Mouse (Mus musculus): ENCODE data around the gene Pla2g1b. TPM values are rescaled to one million over a fixed set of nuclear protein-coding genes. Genes with fewer than 3 reads are reported as not detected.
A peak's percentile ranks its signal among the peaks of the same experiment; 100 is the strongest.
"Not testable (repeated sequence)": the region's sequence is repeated elsewhere in the genome, so short reads cannot be mapped to it uniquely, and the experiment has no call there.

Gene Pla2g1b
- total RNA-seq, 2 experiments from 2014 or later, result not detected

- no peak for ATAC-seq (replicated peaks; ENCODE audit: low FRiP score, poor library complexity, severe bottlenecking)
Measured at GRCm38 (mm10) chr5:115482390-115483265, 16.6 kb downstream of the Pla2g1b start.

- no peak for ATAC-seq (replicated peaks; ENCODE audit: low FRiP score, poor library complexity, severe bottlenecking)
Measured at GRCm38 (mm10) chr5:115483385-115483784, 17.3 kb downstream of the Pla2g1b start.

GRCm38 (mm10) chr5:115483947-115484920 is 18.2 kb downstream of the Pla2g1b start, which contains the start of gene Sirt4:
Sirt4 (minus strand) TSS chr5:115484725.
- peak; percentile 96 for ATAC-seq (replicated peaks; ENCODE audit: low FRiP score, poor library complexity, severe bottlenecking)

GRCm38 (mm10) chr5:115484996-115485395 is 18.9 kb downstream of the Pla2g1b start:
- ATAC-seq (replicated peaks; ENCODE audit: low FRiP score, poor library complexity, severe bottlenecking), result no peak

DNA sequence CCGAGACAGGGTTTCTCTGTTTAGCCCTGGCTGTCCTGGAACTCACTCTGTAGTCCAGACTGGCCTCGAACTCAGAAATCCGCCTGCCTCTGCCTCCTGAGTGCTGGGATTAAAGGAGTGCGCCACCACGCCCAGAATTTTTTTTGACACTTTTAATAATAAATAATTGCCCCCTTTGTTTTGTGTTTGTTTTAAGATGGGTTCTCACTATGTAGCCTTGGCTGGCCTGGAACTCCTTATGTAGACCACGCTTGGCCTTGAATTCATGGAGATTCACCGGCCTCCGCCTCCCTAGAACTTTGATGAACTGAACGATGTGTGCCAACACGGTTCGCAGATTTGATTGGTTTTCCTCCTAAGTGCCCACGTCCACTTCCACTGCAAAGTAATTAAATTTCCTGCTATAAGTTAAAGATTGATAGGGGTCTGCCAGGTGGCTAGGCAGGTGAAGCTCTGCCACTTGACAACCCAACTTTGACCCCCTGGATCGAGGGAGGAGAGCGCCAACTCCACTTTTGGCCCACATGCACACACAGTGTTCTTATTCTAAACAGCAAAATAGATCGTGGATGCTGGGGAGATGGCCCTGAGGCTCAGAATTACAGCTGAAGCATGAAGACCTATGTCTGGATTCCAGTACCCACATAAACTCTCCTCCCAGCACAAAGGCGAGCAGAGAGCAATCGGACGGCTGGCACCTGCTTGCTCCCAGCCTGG is 19.6 kb downstream of the Pla2g1b start:
- ATAC-seq (replicated peaks; ENCODE audit: low FRiP score, poor library complexity, severe bottlenecking), result no peak

DNA sequence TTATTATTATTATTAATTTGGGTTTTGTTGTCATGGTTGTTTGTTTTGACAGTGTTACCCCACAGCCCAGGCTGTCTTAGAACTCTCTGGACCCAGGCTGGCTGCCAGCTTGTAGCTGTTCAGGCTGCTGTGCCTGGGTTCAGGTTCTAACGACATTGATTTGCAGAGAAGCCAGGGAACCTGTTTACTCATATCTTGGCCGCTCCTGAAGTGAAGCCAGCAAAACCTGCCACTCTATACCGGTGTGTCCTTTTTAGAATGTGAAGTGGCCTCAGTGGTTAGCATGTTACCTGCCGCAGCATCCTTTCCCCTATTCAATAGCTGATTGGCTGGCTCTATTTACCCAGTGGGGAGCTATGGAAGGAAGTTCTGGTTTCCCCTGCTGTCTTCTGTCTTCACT is 20.7 kb downstream of the Pla2g1b start:
- no peak for ATAC-seq (replicated peaks; ENCODE audit: low FRiP score, poor library complexity, severe bottlenecking)

DNA sequence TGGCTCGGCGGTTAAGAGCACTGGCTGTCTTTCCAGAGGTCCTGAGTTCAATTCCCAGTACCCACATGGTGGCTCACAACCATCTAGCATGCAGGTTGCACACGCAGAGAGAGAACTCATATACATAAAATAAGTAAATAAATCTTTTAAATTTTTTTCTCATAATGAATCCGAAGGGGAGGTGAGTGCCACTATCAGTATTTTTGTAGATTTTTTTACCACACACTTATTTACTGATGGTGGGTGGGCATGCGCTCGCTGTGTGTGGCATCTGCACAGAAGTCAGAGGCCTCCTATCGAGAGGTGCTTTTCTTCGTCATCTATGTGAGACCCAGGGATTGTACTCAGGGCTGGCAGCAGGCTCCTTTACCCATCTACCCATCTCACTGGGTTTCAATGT is 21.3 kb downstream of the Pla2g1b start:
- ATAC-seq (replicated peaks; ENCODE audit: low FRiP score, poor library complexity, severe bottlenecking), result no peak

- no peak for ATAC-seq (replicated peaks; ENCODE audit: low FRiP score, poor library complexity, severe bottlenecking)
Measured at GRCm38 (mm10) chr5:115487942-115488580, 22.0 kb downstream of the Pla2g1b start.

- peak; percentile 52 for ATAC-seq (replicated peaks; ENCODE audit: low FRiP score, poor library complexity, severe bottlenecking)
Measured at GRCm38 (mm10) chr5:115488841-115489698, 23.0 kb downstream of the Pla2g1b start.

DNA sequence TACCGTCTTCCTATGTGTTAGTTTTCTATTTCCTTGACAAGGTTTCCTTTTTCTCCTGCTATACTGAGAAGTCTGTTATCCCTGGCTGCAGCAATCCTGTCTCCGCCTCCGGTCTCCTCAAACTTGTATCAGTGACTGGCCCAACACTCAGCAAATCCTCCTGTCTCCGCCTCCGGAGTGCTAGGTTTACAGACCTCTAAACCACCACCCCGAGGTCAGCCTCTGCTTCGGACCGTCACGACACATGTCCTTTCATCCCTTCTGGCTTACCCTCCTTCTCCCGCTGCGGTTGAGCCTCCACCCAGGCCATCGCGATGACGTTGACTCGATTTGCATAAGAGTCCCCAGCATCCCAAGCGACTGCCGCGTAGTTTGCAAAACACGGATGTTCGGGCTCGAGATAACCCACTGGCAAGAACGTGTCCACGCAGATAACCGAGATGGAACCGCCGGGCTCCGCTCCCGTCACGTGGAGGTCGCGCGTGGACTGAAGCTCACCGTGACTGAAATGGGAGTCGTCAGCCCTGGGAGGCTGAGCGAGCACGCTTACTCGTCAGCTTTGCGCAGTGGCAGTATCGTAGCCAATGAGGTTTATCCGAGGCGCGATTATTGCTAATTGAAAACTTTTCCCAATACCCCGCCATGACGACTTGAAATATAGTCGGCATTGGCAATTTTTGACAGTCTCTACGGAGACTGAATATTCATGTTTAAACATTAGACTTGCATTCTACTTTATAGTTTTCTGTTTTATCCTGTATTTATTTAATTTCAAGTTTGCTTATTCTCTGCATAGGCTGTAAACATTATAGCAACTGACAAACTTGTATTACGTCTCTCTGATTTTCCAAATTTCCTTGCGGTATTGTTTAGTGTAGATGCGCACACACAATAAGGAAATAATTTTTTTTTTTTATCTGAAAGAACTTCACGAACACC is 23.9 kb downstream of the Pla2g1b start:
- ATAC-seq (replicated peaks; ENCODE audit: low FRiP score, poor library complexity, severe bottlenecking), result peak; percentile 84

DNA sequence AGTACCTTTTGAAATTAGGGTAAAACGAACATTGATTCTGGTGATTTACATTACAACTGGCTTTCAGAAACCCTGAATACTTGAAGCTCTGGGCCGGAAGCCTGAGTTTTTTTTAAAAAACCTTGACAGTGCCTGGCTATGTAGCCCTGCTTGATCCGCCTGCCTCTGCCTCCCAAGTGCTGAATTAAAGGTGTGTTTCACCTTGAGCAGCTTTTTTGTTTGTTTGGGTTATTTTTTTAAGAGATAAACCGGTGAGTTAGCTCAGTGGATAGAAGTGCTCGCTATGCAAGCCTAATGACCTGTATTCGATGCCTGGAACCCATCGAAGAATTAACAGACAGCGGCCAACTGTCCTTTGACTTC is 24.6 kb downstream of the Pla2g1b start:
- no peak for ATAC-seq (replicated peaks; ENCODE audit: low FRiP score, poor library complexity, severe bottlenecking)

DNA sequence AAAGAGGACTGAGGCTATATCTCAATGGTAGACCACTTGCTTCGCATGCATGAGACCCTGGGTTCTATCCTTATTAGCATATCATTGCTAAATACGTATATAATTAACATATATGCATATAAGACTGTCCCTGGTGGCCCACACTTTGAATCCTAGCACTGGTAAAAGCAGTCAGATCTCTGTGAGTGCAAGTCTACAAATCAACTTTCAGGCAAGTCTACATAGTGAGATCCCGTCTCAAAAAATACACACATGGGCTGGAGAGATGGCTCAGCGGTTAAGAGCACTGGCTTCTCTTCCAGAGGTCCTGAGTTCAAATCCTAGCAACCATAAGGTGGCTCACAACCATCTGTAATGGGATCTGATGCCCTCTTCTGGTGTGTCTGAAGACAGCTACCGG is 25.0 kb downstream of the Pla2g1b start:
- ATAC-seq (replicated peaks; ENCODE audit: low FRiP score, poor library complexity, severe bottlenecking), result no peak

DNA sequence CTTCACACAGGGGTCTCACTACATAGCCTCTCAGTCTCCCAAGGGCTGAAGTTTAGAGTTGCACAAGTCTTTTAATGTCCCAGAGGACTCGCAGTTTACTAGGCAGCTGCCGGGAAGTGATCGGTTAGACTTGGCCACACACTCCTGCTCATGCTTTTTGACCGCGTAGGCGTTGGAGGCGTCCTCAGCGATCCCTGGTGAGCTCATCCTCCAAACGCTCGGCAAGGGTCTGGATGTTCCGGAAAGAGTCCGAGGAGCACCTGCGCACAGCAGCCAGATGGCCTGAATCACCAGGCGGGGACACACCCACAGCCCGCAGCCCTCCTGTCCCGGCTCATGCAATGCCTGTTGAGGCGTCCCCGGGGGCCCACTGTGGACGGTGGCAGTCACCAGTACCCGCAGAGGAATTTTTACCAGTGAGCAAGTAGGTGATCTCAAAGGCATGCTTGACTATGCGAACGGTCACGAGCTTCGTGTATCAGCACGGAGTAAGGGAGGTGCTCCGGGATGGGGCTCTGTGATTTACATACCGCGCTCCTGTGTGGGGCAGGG is 25.8 kb downstream of the Pla2g1b start:
- peak; percentile 32; the same call in 1 of the 2 replicates for ATAC-seq (replicated peaks; ENCODE audit: low FRiP score, poor library complexity, severe bottlenecking)

- no peak for ATAC-seq (replicated peaks; ENCODE audit: low FRiP score, poor library complexity, severe bottlenecking)
Measured at GRCm38 (mm10) chr5:115492711-115493335, 26.8 kb downstream of the Pla2g1b start.

GRCm38 (mm10) chr5:115493441-115493840 is 27.4 kb downstream of the Pla2g1b start:
- no peak for ATAC-seq (replicated peaks; ENCODE audit: low FRiP score, poor library complexity, severe bottlenecking)

DNA sequence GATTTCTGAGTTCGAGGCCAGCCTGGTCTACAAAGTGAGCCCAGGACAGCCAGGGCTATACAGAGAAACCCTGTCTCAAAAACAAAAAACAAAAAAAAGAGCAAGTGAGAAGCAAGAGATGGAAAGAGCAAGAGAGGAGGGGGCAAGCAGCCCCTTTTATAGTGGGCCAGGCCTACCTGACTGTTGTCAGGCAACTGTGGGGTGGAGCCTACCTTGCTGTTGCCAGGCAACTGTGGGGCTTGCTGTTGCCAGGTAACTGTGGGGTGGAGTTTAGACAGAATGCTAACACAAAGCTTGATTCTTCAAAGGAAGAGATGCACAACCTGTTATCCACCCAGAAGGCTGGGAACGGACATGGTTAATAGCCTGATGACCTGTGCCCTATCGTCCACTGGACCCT is 29.6 kb downstream of the Pla2g1b start:
- ATAC-seq (replicated peaks; ENCODE audit: low FRiP score, poor library complexity, severe bottlenecking), result not testable (repeated sequence)

GRCm38 (mm10) chr5:115497033-115497432 is 31.0 kb downstream of the Pla2g1b start:
- no peak for ATAC-seq (replicated peaks; ENCODE audit: low FRiP score, poor library complexity, severe bottlenecking)
